Mouse (Mus musculus) embryonic facial prominence, embryonic 11.5 days (tissue): ENCODE results near the gene Gm28308. TPM values are rescaled to one million over a fixed set of nuclear protein-coding genes. Genes with fewer than 3 reads are reported as not detected.

Experiments
- ATAC-seq: fragments of 200-750 bp; cut with Nextera tagmentation; replicated peaks from 2 replicates; pipeline ENCODE4 v1.8.0; 2017; ENCODE audit warnings: low read depth; ENCODE audit not compliant: insufficient number of reproducible peaks, low FRiP score, low TSS enrichment
- DNase-seq: peaks from one replicate; pipeline ENCODE4 v3.0.0-alpha.2; 2015; ENCODE audit warnings: low spot score
- H3K27ac ChIP-seq: fragments of 300-500 bp; sonication (generic); replicated peaks from 2 replicates; pipeline ENCODE4 v1.5.1; 2014; ENCODE audit warnings: mild to moderate bottlenecking, low read depth, low read length, control low read depth
- H3K27me3 ChIP-seq: fragments of 300-500 bp; sonication (generic); 2 replicates; pipeline ENCODE4 v1.6.1; 2014; ENCODE audit warnings: mild to moderate bottlenecking, low read length, moderate library complexity, mixed read lengths; ENCODE audit not compliant: control insufficient read depth, insufficient read depth
- H3K36me3 ChIP-seq: fragments of 300-500 bp; sonication (generic); replicated peaks from 2 replicates; pipeline ENCODE4 v1.6.1; 2014; ENCODE audit warnings: low read depth, mild to moderate bottlenecking, low read length, moderate library complexity, mixed read lengths; ENCODE audit not compliant: control insufficient read depth, insufficient read depth
- H3K4me1 ChIP-seq: fragments of 300-500 bp; sonication (generic); 2 replicates; pipeline ENCODE4 v1.6.1; 2014; ENCODE audit warnings: low read length, mixed read lengths; ENCODE audit not compliant: control insufficient read depth, insufficient read depth
- H3K4me2 ChIP-seq: fragments of 300-500 bp; sonication (generic); 2 replicates; pipeline ENCODE4 v1.6.1; 2014; ENCODE audit warnings: low read depth, mild to moderate bottlenecking, control low read depth, low read length, moderate library complexity
- H3K4me3 ChIP-seq: fragments of 300-500 bp; sonication (generic); 2 replicates; pipeline ENCODE4 v1.5.1; 2014; ENCODE audit warnings: low read depth, low read length, control low read depth
- H3K9ac ChIP-seq: fragments of 300-500 bp; sonication (generic); replicated peaks from 2 replicates; pipeline ENCODE4 v1.6.1; 2014; ENCODE audit warnings: mild to moderate bottlenecking, control low read depth, low read length
- H3K9me3 ChIP-seq: fragments of 300-500 bp; sonication (generic); replicated peaks from 2 replicates; pipeline ENCODE4 v1.6.1; 2016; ENCODE audit warnings: mild to moderate bottlenecking, low read length, inconsistent platforms, mixed read lengths; ENCODE audit not compliant: control insufficient read depth
- WGBS: fragments of 180-500 bp; shearing (Covaris S2); extraction: QIAGEN DNeasy Blood & Tissue Kit; methylation state at CpG from one replicate; pipeline ENCODE4 v1.1.7; 2014; 5-methylcytosine and 5-hydroxymethylcytosine counted together
- polyA plus RNA-seq: library from polyadenylated mRNA; unstranded; fragments of >200 nt; fragmentation: Nextera tagmentation; extraction: Ambion mirVana; gene quantifications from 2 replicates; pipeline ENCODE4 v1.2.1, GENCODE M21; 2014

The Gm28308 gene
- polyA plus RNA-seq, 1 experiment from 2014 or later: 0.38 TPM

DNA sequence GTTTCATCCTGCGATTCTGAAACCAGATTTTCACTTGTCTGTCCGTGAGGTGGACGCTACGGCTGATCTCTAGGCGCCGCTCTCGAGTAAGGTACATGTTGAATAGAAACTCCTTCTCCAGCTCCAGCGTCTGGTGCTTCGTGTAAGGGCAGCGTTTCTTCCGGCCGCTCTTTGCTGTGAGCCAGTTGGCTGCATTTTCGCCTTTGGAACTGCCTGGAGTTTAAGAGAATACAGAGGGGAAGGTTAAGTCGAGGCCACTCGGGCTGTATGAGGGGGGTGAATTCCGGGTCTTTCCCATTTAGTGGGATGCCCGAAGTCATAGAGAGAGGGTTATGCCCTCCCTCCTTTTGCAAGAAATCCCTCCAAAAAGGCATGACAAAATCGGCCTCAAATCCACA lies 19.4 kb upstream of the Gm28308 start:
- Histone ChIP-seq H3K4me1 (no peaks in the 10 kb centered on the region), H3K9ac (no peak overlapping the region), H3K27ac (no peak overlapping the region), H3K36me3 (no peaks in the 10 kb centered on the region), H3K4me2 (no peak overlapping the region), H3K4me3 (no peak overlapping the region), H3K27me3 (peaks cover 90% of the 10 kb centered on the region), H3K9me3 (no peaks in the 10 kb centered on the region)
- peak; percentile 64 for DNase-seq
- ATAC-seq: no peak
- WGBS: 1% methylated on average over 18 of the region's 18 CpGs

DNA sequence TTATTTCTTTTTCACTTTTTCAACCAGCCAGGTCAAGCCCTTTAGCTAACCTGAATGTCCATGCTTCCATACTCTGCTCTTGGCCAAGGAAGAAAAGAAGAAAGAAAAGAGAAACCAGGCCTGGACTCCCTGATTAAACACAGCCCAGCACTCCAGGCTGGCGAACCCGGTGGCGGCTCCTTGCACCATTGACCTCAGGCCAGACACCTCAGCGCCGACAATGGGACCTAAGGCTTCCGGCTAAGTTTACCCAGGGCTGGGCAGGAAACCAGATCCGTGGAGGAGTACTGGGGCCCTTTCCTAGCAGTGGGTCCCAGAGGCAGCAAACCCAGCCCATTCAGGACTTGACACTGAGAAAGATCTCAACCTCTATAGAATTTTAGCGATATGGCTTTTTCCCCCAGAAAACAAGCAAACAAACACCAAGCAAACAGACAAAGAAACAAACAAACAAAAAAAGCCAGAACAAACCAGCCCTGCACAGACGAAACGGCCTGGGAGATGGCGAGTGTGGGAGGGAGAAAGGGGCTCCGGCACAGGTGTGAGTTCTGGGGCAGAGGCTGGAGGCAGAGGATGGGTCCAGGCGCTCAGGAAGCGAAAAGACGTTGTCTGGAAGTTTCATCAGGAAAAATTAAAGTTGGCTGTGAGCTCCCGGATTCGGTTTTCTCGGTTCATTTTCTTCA lies 18.9 kb upstream of the Gm28308 start:
- Histone ChIP-seq H3K27me3 (peaks cover 90% of the 10 kb centered on the region), H3K27ac (no peak overlapping the region), H3K4me3 (no peak overlapping the region), H3K9ac (no peak overlapping the region), H3K4me2 (no peak overlapping the region), H3K9me3 (no peaks in the 10 kb centered on the region), H3K36me3 (no peaks in the 10 kb centered on the region), H3K4me1 (no peaks in the 10 kb centered on the region)
- DNase-seq (no peak), ATAC-seq (no peak)
- WGBS: under 1% methylated on average over 18 of the region's 18 CpGs

DNA sequence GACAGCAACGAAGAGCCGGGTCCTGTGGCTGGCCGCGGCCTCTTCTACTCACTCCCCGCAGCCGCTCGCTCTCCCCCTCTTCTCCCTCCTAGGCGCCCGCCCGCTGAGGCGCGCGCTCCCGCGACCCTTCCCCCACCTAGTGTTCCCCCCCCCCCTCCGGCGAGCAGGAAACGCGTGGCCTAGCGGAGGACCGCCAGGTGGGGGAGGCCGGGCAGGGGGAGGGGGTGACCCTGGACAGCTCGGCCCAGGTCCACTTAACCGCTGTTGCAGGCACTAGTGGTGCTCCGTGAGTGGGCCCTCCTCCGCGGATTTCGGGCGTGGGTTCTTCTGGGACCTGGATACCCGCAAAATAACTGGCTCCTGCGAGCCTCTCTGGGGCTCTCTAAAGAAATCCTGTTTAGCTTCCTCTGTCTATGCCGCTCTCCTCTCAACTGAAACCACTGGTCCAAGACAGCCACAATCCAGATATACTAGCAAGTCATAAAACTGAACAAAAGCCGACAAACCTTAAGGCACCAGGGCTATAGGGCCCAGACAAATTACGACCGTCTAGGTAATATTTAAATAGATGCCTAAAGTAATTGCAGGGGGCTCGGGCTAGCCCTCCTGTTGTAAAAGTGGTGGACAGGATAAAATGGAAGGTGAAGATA lies 17.5 kb upstream of the Gm28308 start, which contains the start of gene Hoxa9:
Gene Hoxa9 (minus strand): TSS at position 574 of the 650 bp plus-strand sequence.
- DNase-seq (no peak), ATAC-seq (0 out of 2 replicates have a peak, but pooled peaks have one; percentile 41)
- no peak within 1 kb of the TSS for H3K4me3 ChIP-seq
- 1% methylated on average over 24 of the region's 36 CpGs for WGBS
- H3K4me2 ChIP-seq: no peak within 1 kb of the TSS
- no peaks in the 10 kb centered on the region for H3K4me1 ChIP-seq
- H3K27me3 ChIP-seq: peaks cover 88% of the 10 kb centered on the region
- no peaks in the 10 kb centered on the region for H3K9me3 ChIP-seq
- no peaks in the 10 kb centered on the region for H3K36me3 ChIP-seq
- no peak within 1 kb of the TSS for H3K27ac ChIP-seq
- H3K9ac ChIP-seq: no peak within 1 kb of the TSS

DNA sequence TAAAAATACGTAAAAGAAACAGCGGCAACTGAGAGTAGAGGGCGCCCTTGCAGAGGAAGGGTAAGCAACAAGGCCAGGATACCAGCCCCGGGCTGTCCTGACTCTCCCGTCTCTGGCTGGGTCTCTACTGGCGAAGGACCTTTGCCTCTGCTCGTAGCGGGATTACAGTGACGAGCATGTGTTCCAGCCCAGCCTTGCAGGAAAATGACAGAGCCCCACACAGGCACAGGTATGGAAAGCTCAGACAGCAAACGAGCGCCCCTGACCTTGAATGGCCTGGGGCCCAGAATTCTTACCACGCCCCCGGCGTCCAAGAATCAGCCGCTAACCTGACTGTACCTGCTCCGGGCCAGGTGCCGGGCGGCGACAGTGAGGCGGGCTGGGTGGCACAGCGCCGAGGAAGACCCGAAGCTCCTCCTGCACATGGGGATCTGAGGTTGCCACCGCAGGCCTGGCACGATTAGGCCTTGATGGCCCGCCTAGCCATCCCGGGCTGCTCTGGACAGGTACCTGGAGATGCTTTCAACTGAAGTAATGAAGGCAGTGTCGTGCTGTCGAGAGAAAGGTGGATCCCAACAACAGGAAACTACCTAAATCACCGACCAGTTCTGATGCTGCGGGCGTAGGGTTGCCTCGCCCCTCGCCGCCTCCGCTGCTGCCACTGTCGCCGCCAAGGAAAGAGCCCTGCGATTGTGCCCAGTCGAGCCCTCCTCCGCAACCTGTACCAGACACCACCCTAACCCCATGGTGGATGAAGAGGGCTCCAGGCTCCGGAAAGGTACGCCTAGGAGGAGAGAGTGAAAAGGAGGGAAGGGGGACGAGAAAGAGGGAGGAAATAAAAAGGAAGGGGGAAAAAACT lies 16.6 kb upstream of the Gm28308 start:
- 2% methylated on average over 43 of the region's 44 CpGs for WGBS
- H3K4me2 ChIP-seq: no peak overlapping the region
- no peak overlapping the region for H3K9ac ChIP-seq
- no peak for DNase-seq
- H3K27me3 ChIP-seq: peaks cover 88% of the 10 kb centered on the region
- H3K4me1 ChIP-seq: no peaks in the 10 kb centered on the region
- H3K4me3 ChIP-seq: no peak overlapping the region
- no peak overlapping the region for H3K27ac ChIP-seq
- no peak; the same call in 1 of the 2 replicates for ATAC-seq
- H3K36me3 ChIP-seq: no peaks in the 10 kb centered on the region
- H3K9me3 ChIP-seq: no peaks in the 10 kb centered on the region

DNA sequence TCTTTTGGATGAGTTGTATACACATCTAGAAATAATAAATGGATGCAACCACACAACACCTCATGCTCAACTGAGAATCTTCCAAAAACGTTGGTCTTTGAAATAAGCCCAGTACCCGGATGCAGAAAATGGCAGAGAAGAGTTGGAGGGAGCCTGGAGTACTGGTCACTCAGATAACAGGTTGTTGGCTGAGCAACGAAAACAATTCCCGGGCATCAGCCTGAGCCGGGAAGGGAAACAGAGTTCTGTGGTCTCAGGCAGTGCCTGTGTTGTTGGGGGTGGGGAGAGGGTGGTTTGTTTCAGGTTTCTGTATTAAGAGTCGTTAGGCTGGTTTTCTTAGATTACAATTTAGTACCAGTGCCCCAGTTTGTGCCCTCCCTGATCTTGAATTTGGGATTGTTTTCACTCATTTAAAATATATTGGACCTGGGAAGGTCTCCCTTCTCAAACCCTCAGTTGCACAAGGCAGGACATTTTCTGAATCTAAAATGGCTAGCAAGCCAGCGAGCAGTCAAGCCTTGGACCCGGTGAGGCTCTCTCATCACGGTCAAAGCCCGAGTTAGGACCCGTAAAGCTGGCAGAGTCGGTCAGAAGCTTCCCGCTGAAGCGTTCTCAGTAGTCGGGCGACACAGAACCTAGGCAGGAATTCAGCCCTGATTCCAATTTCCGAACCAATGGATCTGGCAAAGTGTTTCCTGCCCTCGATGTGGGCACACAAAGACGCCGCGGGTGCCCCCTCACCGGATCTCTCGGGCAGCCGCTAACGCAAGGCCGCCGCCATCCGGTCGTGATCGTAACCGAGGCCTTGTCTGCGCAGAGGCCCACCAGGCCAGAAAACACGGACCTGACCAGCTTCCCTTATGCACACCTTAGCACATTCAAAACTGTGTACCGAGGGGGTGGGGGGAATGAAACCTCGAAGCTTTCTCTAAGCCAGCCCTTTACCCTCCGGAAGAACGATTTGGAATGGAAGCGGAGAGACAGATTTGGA lies 15.6 kb upstream of the Gm28308 start:
- Histone ChIP-seq H3K4me2 (no peak overlapping the region), H3K4me3 (no peak overlapping the region), H3K4me1 (no peaks in the 10 kb centered on the region), H3K27ac (no peak overlapping the region), H3K9me3 (no peaks in the 10 kb centered on the region), H3K27me3 (peaks cover 87% of the 10 kb centered on the region), H3K36me3 (no peaks in the 10 kb centered on the region), H3K9ac (no peak overlapping the region)
- DNase-seq: no peak
- WGBS: 1% methylated on average over 38 of the region's 38 CpGs
- ATAC-seq: no peak

DNA sequence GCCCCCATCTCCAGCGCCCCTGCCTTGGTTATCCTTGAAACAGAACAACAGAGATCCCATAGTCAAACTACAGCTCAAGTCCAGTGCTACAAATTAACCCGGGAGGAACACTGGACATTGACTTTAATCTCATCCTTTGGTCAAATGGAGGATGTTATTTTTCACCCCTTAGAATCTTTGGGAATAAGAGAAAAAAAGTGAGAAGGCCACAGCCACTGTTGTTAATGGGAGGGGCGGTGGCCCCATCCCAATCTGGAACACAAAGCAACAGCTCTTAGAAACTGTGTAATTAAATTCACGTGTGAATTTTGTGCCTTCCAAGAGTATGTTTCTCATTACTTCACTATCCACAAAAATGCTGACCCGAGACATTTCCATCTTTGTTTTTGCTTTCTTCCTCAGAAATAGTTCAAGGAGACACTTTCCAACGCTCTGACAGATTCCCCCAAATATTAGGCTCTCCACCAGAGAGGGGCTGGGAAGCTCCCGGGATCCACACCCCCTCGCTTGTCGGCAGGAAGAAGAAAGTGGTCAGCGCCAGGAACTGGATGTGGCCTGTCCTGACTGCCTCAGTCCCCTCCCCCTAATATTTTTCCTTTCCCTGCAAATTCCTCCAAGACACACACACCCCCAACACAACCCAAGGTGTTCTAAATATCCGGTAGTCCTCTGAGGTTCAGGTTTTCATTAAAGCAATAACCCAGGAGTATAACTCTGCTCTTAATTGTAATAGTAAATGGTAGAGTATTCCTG lies 14.5 kb upstream of the Gm28308 start:
- Histone ChIP-seq H3K27ac (no peak overlapping the region), H3K9ac (no peak overlapping the region)
- 2% methylated on average over 11 of the region's 11 CpGs for WGBS

More for the DNA sequence above, 14.5 kb upstream of the Gm28308 start:
- Histone ChIP-seq H3K9me3 (no peaks in the 10 kb centered on the region), H3K36me3 (no peaks in the 10 kb centered on the region), H3K4me3 (no peak overlapping the region), H3K27me3 (peaks cover 82% of the 10 kb centered on the region), H3K4me2 (no peak overlapping the region), H3K4me1 (no peaks in the 10 kb centered on the region)
- DNase-seq: no peak
- ATAC-seq: no peak
